8 mouse cellular contexts compared by ENCODE assay signal in genomic region chr6:127154708-127155268, GRCm38 (mm10). TPM values are rescaled to one million over a fixed set of nuclear protein-coding genes. Genes with fewer than 3 reads are reported as not detected.
DNase-seq lines count a peak whose midpoint lies in the region; ATAC-seq and TF ChIP-seq lines count a peak whose summit lies in the region.

No protein-coding gene starts in this region.

- peak overlapping the region; percentile 78 for H3K27ac ChIP-seq in spleen, adult 2 months (ENCODE audit: insufficient read depth, low read length)
- H3K27ac ChIP-seq in embryonic fibroblast, embryonic 13.5 days (ENCODE audit: insufficient read depth, low read length): peak overlapping the region; percentile 76
- peak overlapping the region; percentile 96 for H3K27ac ChIP-seq in hindbrain, embryonic 10.5 days
- H3K27ac ChIP-seq in limb, embryonic 14.5 days (replicated peaks; ENCODE audit: low read depth, low read length): peak overlapping the region; percentile 94
- H3K27ac ChIP-seq in midbrain, postnatal 0 days (ENCODE audit: low read depth, low read length): no peak overlapping the region

- WGBS in spleen, adult 2 months: under 1% methylated on average over 34 of the region's 34 CpGs
- WGBS in hindbrain, embryonic 10.5 days: under 1% methylated on average over 34 of the region's 34 CpGs
- under 1% methylated on average over 27 of the region's 34 CpGs for WGBS in limb, embryonic 14.5 days
- WGBS in midbrain, postnatal 0 days: 2% methylated on average over 31 of the region's 34 CpGs

- peak overlapping the region; percentile 95 for H3K4me2 ChIP-seq in limb, embryonic 14.5 days (replicated peaks; ENCODE audit: low read depth, low read length, severe bottlenecking)
- peak overlapping the region; percentile 88 for H3K4me2 ChIP-seq in midbrain, postnatal 0 days (ENCODE audit: low read depth, low read length, poor library complexity, severe bottlenecking)

- peak overlapping the region; percentile 56 for H3K9ac ChIP-seq in limb, embryonic 14.5 days (ENCODE audit: low read depth, low read length, severe bottlenecking)
- H3K9ac ChIP-seq in midbrain, postnatal 0 days (replicated peaks; ENCODE audit: low read length, poor library complexity, severe bottlenecking): no peak overlapping the region

- H3K4me3 ChIP-seq in spleen, adult 2 months (ENCODE audit: extremely low read depth, insufficient read depth, insufficient read length): peak overlapping the region; percentile 55
- H3K4me3 ChIP-seq in embryonic fibroblast, embryonic 13.5 days (ENCODE audit: insufficient read depth, low read length): peak overlapping the region; percentile 46
- peak overlapping the region; percentile 89 for H3K4me3 ChIP-seq in hindbrain, embryonic 10.5 days
- peak overlapping the region; percentile 87 for H3K4me3 ChIP-seq in limb, embryonic 14.5 days (replicated peaks; ENCODE audit: low read length)
- peak overlapping the region; percentile 22 for H3K4me3 ChIP-seq in midbrain, postnatal 0 days (ENCODE audit: low read depth, low read length)

- peak; percentile 51 for ATAC-seq in limb, embryonic 14.5 days (ENCODE audit: low FRiP score, low read depth)
- no peak for ATAC-seq in midbrain, postnatal 0 days (ENCODE audit: low FRiP score)
- no peak for ATAC-seq in megakaryocyte-erythroid progenitor cell, adult 5-6 weeks (replicated peaks; ENCODE audit: low FRiP score, low TSS enrichment, poor library complexity, severe bottlenecking)

- no peaks in the 10 kb centered on the region for H3K36me3 ChIP-seq in spleen, adult 2 months (ENCODE audit: control insufficient read depth, insufficient read depth, low read length)
- no peaks in the 10 kb centered on the region for H3K36me3 ChIP-seq in hindbrain, embryonic 10.5 days
- H3K36me3 ChIP-seq in limb, embryonic 14.5 days (ENCODE audit: control insufficient read depth, insufficient read depth, low read length): no peaks in the 10 kb centered on the region
- no peaks in the 10 kb centered on the region for H3K36me3 ChIP-seq in midbrain, postnatal 0 days (ENCODE audit: insufficient read depth, low read length)

- H3K9me3 ChIP-seq in hindbrain, embryonic 10.5 days: no peaks in the 10 kb centered on the region
- no peaks in the 10 kb centered on the region for H3K9me3 ChIP-seq in limb, embryonic 14.5 days (ENCODE audit: control insufficient read depth, low read length)
- H3K9me3 ChIP-seq in midbrain, postnatal 0 days (ENCODE audit: low read length): no peaks in the 10 kb centered on the region

- TF ChIP-seq POLR2A in spleen, adult 2 months (IDR thresholded peaks at IDR 0.05; ENCODE audit: low read depth, low read length): no peak
- TF ChIP-seq POLR2A in embryonic fibroblast, embryonic 13.5 days (IDR thresholded peaks at IDR 0.05; ENCODE audit: low read depth, low read length): peak; percentile 57; the same call in 1 of the 2 replicates
- 0 out of 2 replicates have a peak, but pooled peaks have one; percentile 40 for TF ChIP-seq POLR2A in limb, embryonic 14.5 days (IDR thresholded peaks at IDR 0.05; ENCODE audit: borderline replicate concordance, extremely low read depth, insufficient read depth, insufficient read length)

- peaks cover 7% of the 10 kb centered on the region; the same call in 1 of the 2 replicates for H3K4me1 ChIP-seq in spleen, adult 2 months (ENCODE audit: control insufficient read depth, insufficient read depth, insufficient read length)
- no peaks in the 10 kb centered on the region for H3K4me1 ChIP-seq in embryonic fibroblast, embryonic 13.5 days (ENCODE audit: control insufficient read depth, insufficient read depth, low read length)
- H3K4me1 ChIP-seq in hindbrain, embryonic 10.5 days (replicated peaks): peaks cover 60% of the 10 kb centered on the region
- H3K4me1 ChIP-seq in limb, embryonic 14.5 days (ENCODE audit: control insufficient read depth, insufficient read depth, low read length): peaks cover 24% of the 10 kb centered on the region
- peaks cover 21% of the 10 kb centered on the region for H3K4me1 ChIP-seq in midbrain, postnatal 0 days (ENCODE audit: insufficient read depth, low read length)

- peak in 1 of 2 experiments; percentile 57 for DNase-seq in spleen, adult 2 months (ENCODE audit: low read depth in 1 of 2, low spot score in 2 of 2)
- no peak for DNase-seq in spleen, adult 12 weeks (ENCODE audit: low spot score)
- DNase-seq in hindbrain, embryonic 10.5 days (ENCODE audit: low spot score): peak; percentile 88
- peak; percentile 92 for DNase-seq in limb, embryonic 14.5 days (ENCODE audit: low spot score)
- DNase-seq in midbrain, postnatal 0 days (ENCODE audit: low spot score): no peak
- DNase-seq in thymus, postnatal 25 days: peak; percentile 76

- H3K27me3 ChIP-seq in spleen, adult 2 months (ENCODE audit: control insufficient read depth, insufficient read depth, low read length): peaks cover 6% of the 10 kb centered on the region; the same call in 1 of the 2 replicates
- peaks cover 69% of the 10 kb centered on the region for H3K27me3 ChIP-seq in hindbrain, embryonic 10.5 days (ENCODE audit: insufficient read depth, poor library complexity, severe bottlenecking)
- no peaks in the 10 kb centered on the region for H3K27me3 ChIP-seq in limb, embryonic 14.5 days (ENCODE audit: control insufficient read depth, insufficient read depth, low read length)
- peaks cover 49% of the 10 kb centered on the region for H3K27me3 ChIP-seq in midbrain, postnatal 0 days (ENCODE audit: insufficient read depth, low read length)

- no peak for TF ChIP-seq CTCF in spleen, adult 2 months (IDR thresholded peaks at IDR 0.05; ENCODE audit: extremely low read depth, insufficient read depth, insufficient read length, insufficient replicate concordance)
- TF ChIP-seq CTCF in embryonic fibroblast, embryonic 13.5 days (IDR thresholded peaks at IDR 0.05; ENCODE audit: borderline replicate concordance, insufficient read depth, low read length): no peak
- no peak for TF ChIP-seq CTCF in midbrain, postnatal 0 days (IDR thresholded peaks at IDR 0.05)

RNA-seq across cellular contexts. Expression of gene Ccnd2, which starts 2.8 kb away (rescaled TPM):
- polyA plus RNA-seq in spleen, adult 2 months (2012; rRNA removed): 47.7 and 55.7 TPM in 2 replicates
- polyA plus RNA-seq in embryonic fibroblast, embryonic 13.5 days (2011; ENCODE audit: insufficient read length, low read depth, missing spikeins): 2,159 and 2,298 TPM in 2 replicates
- 865 and 1,523 TPM in 2 replicates for polyA plus RNA-seq in hindbrain, embryonic 10.5 days (2016; fragmentation: Nextera tagmentation; extraction: Ambion mirVana)
- polyA plus RNA-seq in limb, embryonic 14.5 days (2012; rRNA removed): 143 and 170 TPM in 2 replicates
- polyA plus RNA-seq in limb, embryonic 14.5 days (2014; fragmentation: Nextera tagmentation; extraction: Ambion mirVana): 1,147 and 1,270 TPM in 2 replicates
- total RNA-seq in midbrain, postnatal 0 days (2014; rRNA removed): 13.9 and 14.5 TPM in 2 replicates
- polyA plus RNA-seq in midbrain, postnatal 0 days (2015; fragmentation: Nextera tagmentation; extraction: Ambion mirVana): 95.6 and 106 TPM in 2 replicates
- total RNA-seq in megakaryocyte-erythroid progenitor cell, adult 5-6 weeks (2014; fragmentation: Nextera tagmentation): 73.8 and 98.1 TPM in 2 replicates
- total RNA-seq in megakaryocyte-erythroid progenitor cell, adult 5-6 weeks (2017): 37.0 and 40.1 TPM in 2 replicates

RNA-seq across cellular contexts. Expression of gene Tigar, which starts 45.4 kb away (rescaled TPM):
- polyA plus RNA-seq in spleen, adult 2 months (2012; rRNA removed): 1.5 and 1.7 TPM in 2 replicates
- 8.1 and 8.6 TPM in 2 replicates for polyA plus RNA-seq in embryonic fibroblast, embryonic 13.5 days (2011; ENCODE audit: insufficient read length, low read depth, missing spikeins)
- 6.9 and 7.4 TPM in 2 replicates for polyA plus RNA-seq in hindbrain, embryonic 10.5 days (2016; fragmentation: Nextera tagmentation; extraction: Ambion mirVana)
- 3.4 and 4.1 TPM in 2 replicates for polyA plus RNA-seq in limb, embryonic 14.5 days (2012; rRNA removed)
- 3.2 and 3.3 TPM in 2 replicates for polyA plus RNA-seq in limb, embryonic 14.5 days (2014; fragmentation: Nextera tagmentation; extraction: Ambion mirVana)
- 6.1 and 6.7 TPM in 2 replicates for total RNA-seq in midbrain, postnatal 0 days (2014; rRNA removed)
- 4.6 and 5.0 TPM in 2 replicates for polyA plus RNA-seq in midbrain, postnatal 0 days (2015; fragmentation: Nextera tagmentation; extraction: Ambion mirVana)
- total RNA-seq in megakaryocyte-erythroid progenitor cell, adult 5-6 weeks (2014; fragmentation: Nextera tagmentation): 0.47 TPM in 1 of 2 replicates, not detected in the other
- 0.30 and 3.1 TPM in 2 replicates for total RNA-seq in megakaryocyte-erythroid progenitor cell, adult 5-6 weeks (2017)

Comparison
In these comparisons a context has a peak if more than half of its experiments do, and no peak if none do; other contexts are left out.
1. DNase-seq: peak in hindbrain, embryonic 10.5 days (single experiment), limb, embryonic 14.5 days (single experiment) and thymus, postnatal 25 days (single experiment); none in spleen, adult 12 weeks (single experiment) and midbrain, postnatal 0 days (single experiment).
2. H3K4me3 ChIP-seq: peak in every context shown above with its lines; median percentile 89 in hindbrain, embryonic 10.5 days; 87 in limb, embryonic 14.5 days; 55 in spleen, adult 2 months; 46 in embryonic fibroblast, embryonic 13.5 days; 22 in midbrain, postnatal 0 days.